Mouse (Mus musculus) lung, postnatal 0 days (tissue): ENCODE measurements around the gene Mindy3.

Experiments
- CTCF ChIP-seq: IDR thresholded peaks from 2 replicates; pipeline ENCODE4 v1.5.1; 2016; ENCODE audit warnings: antibody characterized with exemption, mild to moderate bottlenecking
- EP300 ChIP-seq: IDR thresholded peaks from 2 replicates; pipeline ENCODE4 v1.6.1; 2016; ENCODE audit warnings: antibody characterized with exemption, mild to moderate bottlenecking, control low read depth

DNA sequence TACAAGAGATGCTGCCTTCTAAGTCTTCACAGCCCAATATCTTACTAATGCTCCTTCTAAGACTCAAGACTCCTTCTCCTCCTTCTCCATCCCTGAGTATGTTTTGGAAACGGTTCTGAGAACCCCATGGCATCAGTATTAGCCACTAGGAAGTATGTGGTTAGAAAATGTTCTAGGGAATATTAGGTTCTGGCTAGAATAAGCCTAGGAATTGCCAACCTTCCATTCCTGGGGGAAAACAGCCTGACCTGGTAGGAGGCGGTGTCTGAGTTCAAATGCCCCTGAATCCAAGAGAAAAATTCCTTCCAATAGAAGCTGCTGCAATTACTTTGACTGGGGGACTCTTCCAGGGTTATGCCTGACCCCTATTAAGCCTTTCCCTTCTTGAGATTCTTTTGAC lies 93.4 kb downstream of the Mindy3 start:
- TF ChIP-seq EP300 (no peak), CTCF (no peak)
